Mouse (Mus musculus) CH12.LX (cell line): ENCODE results near the gene Matn3. TPM values are rescaled to one million over a fixed set of nuclear protein-coding genes. Genes with fewer than 3 reads are reported as not detected.

Source experiments
- DNase-seq: peaks from one replicate; pipeline ENCODE4 v3.0.0-alpha.2; 2013; ENCODE audit errors: extremely low read depth
- H3K27ac ChIP-seq: 2 replicates; pipeline ENCODE4 v1.5.1; 2012; ENCODE audit warnings: low read depth, mild to moderate bottlenecking, control low read depth, moderate library complexity; ENCODE audit not compliant: insufficient read depth
- H3K27me3 ChIP-seq: replicated peaks from 2 replicates; pipeline ENCODE3; 2012; ENCODE audit warnings: inconsistent platforms
- H3K36me3 ChIP-seq, 2 experiments: replicated peaks in 1 of 2; 2 replicates each; pipeline versions ENCODE3 to v1.6.1; 2012; ENCODE audit warnings: inconsistent platforms in 1 of 2, low read length in 1 of 2, mild to moderate bottlenecking in 1 of 2, mixed read lengths in 1 of 2, moderate library complexity in 1 of 2; ENCODE audit not compliant: control insufficient read depth in 1 of 2, insufficient read depth in 1 of 2
- H3K4me1 ChIP-seq, 2 experiments: 2 replicates each; pipeline ENCODE4 v1.6.1; 2012; ENCODE audit warnings: inconsistent platforms in 1 of 2, moderate library complexity in 1 of 2; ENCODE audit not compliant: insufficient read depth in 2 of 2, control insufficient read depth in 1 of 2
- H3K4me2 ChIP-seq: 2 replicates; pipeline ENCODE4 v1.6.1; 2012; ENCODE audit warnings: low read depth, mild to moderate bottlenecking, control low read depth; ENCODE audit not compliant: poor library complexity, insufficient read depth, severe bottlenecking
- H3K4me3 ChIP-seq, 3 experiments: fragments of 150-350 bp in 1 of 3; sonication (generic) in 1 of 3; replicated peaks in 1 of 3; 2 replicates each; pipeline versions ENCODE3 to v1.5.1; 2011 to 2012; ENCODE audit warnings: low read depth in 2 of 3, low read length in 2 of 3, mild to moderate bottlenecking in 2 of 3, moderate library complexity in 2 of 3, control low read depth in 1 of 3, improper control_type of control experiment in 1 of 3, inconsistent platforms in 1 of 3, mixed read lengths in 1 of 3; ENCODE audit not compliant: poor library complexity in 1 of 3
- H3K79me2 ChIP-seq: replicated peaks from 2 replicates; pipeline ENCODE4 v1.6.1; 2012; ENCODE audit warnings: mild to moderate bottlenecking, moderate library complexity; ENCODE audit not compliant: control insufficient read depth, poor library complexity, insufficient read depth, severe bottlenecking; ENCODE audit errors: extremely low read depth
- H3K9ac ChIP-seq: 2 replicates; pipeline ENCODE4 v1.6.1; 2012; ENCODE audit warnings: low read depth, mild to moderate bottlenecking, control low read depth, moderate library complexity; ENCODE audit not compliant: insufficient read depth
- H3K9me3 ChIP-seq: replicated peaks from 2 replicates; pipeline ENCODE3; 2012; ENCODE audit warnings: low read length, inconsistent platforms, mixed read lengths
- BHLHE40 ChIP-seq: IDR thresholded peaks from 2 replicates; pipeline ENCODE4 v1.6.1; 2011; ENCODE audit warnings: mild to moderate bottlenecking, low read depth, low read length, improper control_type of control experiment
- CHD1 ChIP-seq: IDR thresholded peaks from 2 replicates; pipeline ENCODE4 v1.6.1; 2012; ENCODE audit warnings: low read depth, low read length, improper control_type of control experiment, inconsistent platforms
- CHD2 ChIP-seq: IDR thresholded peaks from 2 replicates; pipeline ENCODE4 v1.6.1; 2011; ENCODE audit warnings: low read length, improper control_type of control experiment
- CTCF ChIP-seq, 2 experiments: IDR thresholded peaks in 1 of 2; conservative IDR thresholded peaks in 1 of 2; 2 replicates each; pipeline ENCODE4 v1.5.1; 2011 to 2012; ENCODE audit warnings: low read depth in 2 of 2, low read length in 2 of 2, improper control_type of control experiment in 1 of 2, inconsistent platforms in 1 of 2, mild to moderate bottlenecking in 1 of 2, moderate library complexity in 1 of 2
- E2F4 ChIP-seq: IDR thresholded peaks from 2 replicates; pipeline ENCODE4 v1.6.1; 2011; ENCODE audit warnings: low read depth, low read length, improper control_type of control experiment; ENCODE audit not compliant: insufficient replicate concordance
- ELF1 ChIP-seq: IDR thresholded peaks from 2 replicates; pipeline ENCODE4 v1.6.1; 2014; ENCODE audit warnings: low read depth, mild to moderate bottlenecking, inconsistent platforms, low read length, improper control_type of control experiment
- GABPA ChIP-seq: IDR thresholded peaks from 2 replicates; pipeline ENCODE4 v1.6.1; 2012; ENCODE audit warnings: low read depth, low read length, improper control_type of control experiment, inconsistent platforms; ENCODE audit not compliant: insufficient replicate concordance
- IRF4 ChIP-seq: IDR thresholded peaks from 2 replicates; pipeline ENCODE4 v1.6.1; 2014; ENCODE audit warnings: low read depth, mild to moderate bottlenecking, inconsistent platforms, low read length, improper control_type of control experiment
- JUN ChIP-seq: IDR thresholded peaks from 2 replicates; pipeline ENCODE4 v1.6.1; 2011; ENCODE audit warnings: low read depth, mild to moderate bottlenecking, low read length, improper control_type of control experiment, moderate library complexity; ENCODE audit not compliant: insufficient read depth
- MAFK ChIP-seq: IDR thresholded peaks from 2 replicates; pipeline ENCODE4 v1.6.1; 2011; ENCODE audit warnings: low read length, improper control_type of control experiment; ENCODE audit not compliant: insufficient replicate concordance
- MAX ChIP-seq: IDR thresholded peaks from 2 replicates; pipeline ENCODE4 v1.6.1; 2011; ENCODE audit warnings: low read length, improper control_type of control experiment
- MXI1 ChIP-seq: IDR thresholded peaks from 2 replicates; pipeline ENCODE4 v1.6.1; 2011; ENCODE audit warnings: mild to moderate bottlenecking, low read depth, low read length, improper control_type of control experiment
- MYC ChIP-seq: IDR thresholded peaks from 2 replicates; pipeline ENCODE4 v1.6.1; 2011; ENCODE audit warnings: low read depth, mild to moderate bottlenecking, improper control_type of control experiment, low read length
- NRF1 ChIP-seq: IDR thresholded peaks from 2 replicates; pipeline ENCODE4 v1.6.1; 2014; ENCODE audit warnings: low read depth, mild to moderate bottlenecking, inconsistent platforms, low read length, improper control_type of control experiment, moderate library complexity
- PAX5 ChIP-seq: IDR thresholded peaks from 2 replicates; pipeline ENCODE4 v1.6.1; 2012; ENCODE audit warnings: low read length, inconsistent platforms, mixed read lengths
- POLR2A ChIP-seq: IDR thresholded peaks from 2 replicates; pipeline ENCODE4 v1.6.1; 2011; ENCODE audit warnings: low read depth, mild to moderate bottlenecking, improper control_type of control experiment, low read length
- POLR2AphosphoS2 ChIP-seq: IDR thresholded peaks from 2 replicates; pipeline ENCODE4 v1.6.1; 2011; ENCODE audit warnings: low read depth, low read length, improper control_type of control experiment
- SIN3A ChIP-seq: IDR thresholded peaks from 2 replicates; pipeline ENCODE4 v1.6.1; 2012; ENCODE audit warnings: low read length, improper control_type of control experiment, inconsistent platforms
- SMC3 ChIP-seq: IDR thresholded peaks from 2 replicates; pipeline ENCODE4 v1.6.1; 2011; ENCODE audit warnings: low read depth, low read length, improper control_type of control experiment
- TBP ChIP-seq: conservative IDR thresholded peaks from 2 replicates; pipeline ENCODE4 v1.6.1; 2011; ENCODE audit warnings: low read depth, low read length, improper control_type of control experiment
- UBTF ChIP-seq: IDR thresholded peaks from 2 replicates; pipeline ENCODE4 v1.6.1; 2012; ENCODE audit warnings: low read depth, mild to moderate bottlenecking, inconsistent platforms, low read length, improper control_type of control experiment, moderate library complexity
- USF2 ChIP-seq: conservative IDR thresholded peaks from 2 replicates; pipeline ENCODE4 v1.6.1; 2011; ENCODE audit warnings: low read depth, low read length, improper control_type of control experiment
- ZC3H11A ChIP-seq: IDR thresholded peaks from 2 replicates; pipeline ENCODE4 v1.6.1; 2012; ENCODE audit warnings: low read depth, mild to moderate bottlenecking, inconsistent platforms, low read length, improper control_type of control experiment
- dilution Hi-C: fragments of 300-500 bp; cut with MboI; formaldehyde crosslinking; loops from 2 replicates; pipeline ENCODE4 v1.14.3; 2020; ENCODE audit warnings: low sequenced_read_pairs; ENCODE audit not compliant: extremely low pct_unique_long_range_greater_than_20kb, extremely low pct_ligation_motif_present
- in situ Hi-C: fragments of 300-500 bp; cut with MboI; formaldehyde crosslinking; loops from 3 replicates; pipeline ENCODE4 v1.14.3; 2019; ENCODE audit warnings: low sequenced_read_pairs, low pct_ligation_motif_present, low pct_unique_long_range_greater_than_20kb, mixed read lengths
- polyA plus RNA-seq: library from polyadenylated mRNA; unstranded; fragments of >175 nt; gene quantifications from 2 replicates; pipeline ENCODE4 v1.2.1, GENCODE M21; 2012; ENCODE audit warnings: low read depth; ENCODE audit not compliant: insufficient read length
- total RNA-seq, 2 experiments: library from RNA; depleted of rRNA; stranded (reverse); fragments of 300-350 nt in 1 of 2; fragments of >200 nt in 1 of 2; gene quantifications; 2 replicates each; pipeline ENCODE4 v1.2.3; 2012 to 2014

Matn3 gene
- total and polyA plus RNA-seq, 3 experiments: not detected

DNA sequence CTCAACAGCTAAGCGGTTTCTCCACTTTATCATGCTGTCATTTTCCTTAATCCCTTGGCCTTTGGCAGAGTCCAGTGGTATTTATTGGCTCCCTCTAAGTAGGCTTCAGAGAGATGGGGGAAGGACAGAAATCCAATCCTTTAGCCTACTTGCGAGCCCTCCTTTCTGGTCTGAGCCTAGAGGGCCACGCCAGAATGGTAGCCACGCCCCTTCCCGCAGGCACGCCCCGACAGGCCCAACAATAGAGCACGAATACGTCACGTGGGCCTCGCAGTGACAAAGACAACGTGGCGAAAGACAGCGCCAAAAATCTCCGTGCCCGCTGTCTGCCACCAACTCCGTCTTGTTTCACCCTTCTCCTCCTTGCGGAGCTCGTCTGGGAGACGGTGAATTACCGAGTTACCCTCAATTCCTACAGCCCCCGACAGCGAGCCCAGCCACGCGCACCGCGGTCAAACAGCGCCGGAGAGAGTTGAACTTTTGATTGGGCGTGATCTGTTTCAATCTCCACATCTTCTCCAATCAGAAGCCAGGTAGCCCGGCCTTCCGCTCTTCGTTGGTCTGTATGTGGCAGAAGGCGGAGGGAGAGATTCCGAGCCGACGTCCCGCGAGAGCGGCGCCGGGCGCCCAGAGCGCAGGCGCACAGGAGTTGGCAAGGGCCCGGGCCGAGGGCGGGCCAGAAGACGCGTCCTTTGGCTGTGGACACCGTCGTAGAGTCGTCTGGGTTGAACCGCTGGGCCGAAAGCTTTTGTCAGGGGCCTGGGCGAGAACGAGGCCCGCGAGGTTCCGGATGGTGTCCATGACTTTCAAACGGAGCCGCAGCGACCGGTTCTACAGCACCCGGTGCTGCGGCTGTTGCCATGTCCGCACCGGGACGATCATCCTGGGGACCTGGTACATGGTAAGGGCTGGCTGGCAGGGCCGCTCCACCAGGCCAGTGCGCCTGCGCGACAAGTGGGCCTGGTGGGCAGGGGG, 26.0 kb upstream of the Matn3 start, which contains the start of gene Laptm4a (continued):
- TF ChIP-seq MYC: peak; percentile 100
- TF ChIP-seq POLR2A: peak; percentile 95
- no peak for TF ChIP-seq MAFK
- peak; percentile 97 for TF ChIP-seq MXI1
- TF ChIP-seq POLR2AphosphoS2: peak; percentile 91
- TF ChIP-seq ZC3H11A: no peak
- TF ChIP-seq CHD1: no peak
- TF ChIP-seq NRF1: peak; percentile 86

- Histone ChIP-seq H3K27ac (peak overlapping the region; percentile 93), H3K9me3 (no peaks in the 10 kb centered on the region), H3K4me2 (peak overlapping the region; percentile 78), H3K9ac (peak overlapping the region; percentile 97), H3K4me3 (peak overlapping the region; percentile 73 to 92 (median 82)), H3K79me2 (peaks cover 50% of the 10 kb centered on the region), H3K36me3 (peaks cover 6 to 26% of the 10 kb centered on the region in 2 experiments), H3K4me1 (peaks cover 7 to 50% of the 10 kb centered on the region in 2 experiments), H3K27me3 (no peaks in the 10 kb centered on the region)
- peak; percentile 37 for DNase-seq
- in situ Hi-C loops (no loop called here), dilution Hi-C loops (no loop called here)
- TF ChIP-seq MXI1: no peak
- no peak for TF ChIP-seq POLR2AphosphoS2
- TF ChIP-seq CHD1: no peak
- no peak for TF ChIP-seq TBP
Measured at GRCm38 (mm10) chr12:8922369-8923124, 25.2 kb upstream of the Matn3 start.

DNA sequence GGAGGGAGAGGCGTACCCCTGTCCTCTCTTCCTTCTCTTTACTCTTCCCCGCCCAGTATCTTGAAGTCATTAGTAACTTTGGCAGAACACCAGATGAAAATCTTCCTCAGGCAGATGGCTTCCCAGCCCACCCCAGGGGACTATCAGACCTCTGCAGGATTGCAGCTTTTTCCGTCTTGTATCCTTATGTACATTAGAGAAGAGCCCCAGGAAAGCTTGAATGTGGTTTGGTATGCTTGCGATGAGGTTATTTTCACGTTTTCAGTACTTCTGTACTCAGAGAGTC, 24.7 kb upstream of the Matn3 start:
- no peak for DNase-seq
- H3K4me2 ChIP-seq: peak overlapping the region; percentile 78
- dilution Hi-C loops: no loop called here
- TF ChIP-seq JUN: no peak
- no peak for TF ChIP-seq CHD1
- no peak for TF ChIP-seq USF2
- TF ChIP-seq SIN3A: no peak; the same call in 1 of the 2 replicates
- no peak for TF ChIP-seq UBTF
- no peak for TF ChIP-seq CHD2
- no peak for TF ChIP-seq BHLHE40
- no peak for TF ChIP-seq GABPA
- no peak for TF ChIP-seq POLR2A
- TF ChIP-seq MYC: no peak
- TF ChIP-seq E2F4: no peak
- TF ChIP-seq IRF4: no peak
- no peak for TF ChIP-seq CTCF (conservative IDR thresholded peaks at IDR 0.05 in 1 of 2, IDR thresholded peaks at IDR 0.05 in 1 of 2; ENCODE audit: low read depth in 2 of 2, low read length in 2 of 2)
- no peak for TF ChIP-seq TBP
- no peak for TF ChIP-seq PAX5
- no peak for TF ChIP-seq MXI1
- no peak for TF ChIP-seq SMC3
- no peak for TF ChIP-seq MAX
- TF ChIP-seq POLR2AphosphoS2: no peak
- TF ChIP-seq ELF1: no peak
- TF ChIP-seq, all 38 proteins: peak for 0
- peak overlapping the region; percentile 97 for H3K9ac ChIP-seq
- H3K4me1 ChIP-seq: peaks cover 7 to 55% of the 10 kb centered on the region in 2 experiments
- H3K9me3 ChIP-seq: no peaks in the 10 kb centered on the region
- peaks cover 55% of the 10 kb centered on the region for H3K79me2 ChIP-seq
- no peaks in the 10 kb centered on the region for H3K27me3 ChIP-seq
- in situ Hi-C loops: no loop called here
- H3K36me3 ChIP-seq: peaks cover 6 to 28% of the 10 kb centered on the region in 2 experiments
- no peak overlapping the region for H3K27ac ChIP-seq
- peak overlapping the region; percentile 73 to 92 (median 82) for H3K4me3 ChIP-seq
